Mouse (Mus musculus) thymus, adult 2 months (tissue): ENCODE data around the gene Fam92b. TPM values are rescaled to one million over a fixed set of nuclear protein-coding genes. Genes with fewer than 3 reads are reported as not detected.

Experiments
- DNase-seq: peaks from one replicate; pipeline ENCODE4 v3.0.0; 2021
- H3K27ac ChIP-seq: fragments of 200-500 bp; 2 replicates; pipeline ENCODE4 v1.5.1; 2012; ENCODE audit warnings: low read length, control low read depth; ENCODE audit not compliant: control insufficient read depth, insufficient read depth
- H3K27me3 ChIP-seq: fragments of 200-500 bp; 2 replicates; pipeline ENCODE4 v1.6.1; 2012; ENCODE audit warnings: mild to moderate bottlenecking, low read length, moderate library complexity, mixed read lengths; ENCODE audit not compliant: control insufficient read depth, insufficient read depth
- H3K36me3 ChIP-seq: fragments of 200-500 bp; 2 replicates; pipeline ENCODE4 v1.6.1; 2012; ENCODE audit warnings: mild to moderate bottlenecking, low read length, moderate library complexity; ENCODE audit not compliant: control insufficient read depth, insufficient read depth
- H3K4me1 ChIP-seq: fragments of 200-500 bp; replicated peaks from 2 replicates; pipeline ENCODE4 v1.6.1; 2012; ENCODE audit warnings: low read length; ENCODE audit not compliant: control insufficient read depth, insufficient read depth
- H3K4me3 ChIP-seq: fragments of 200-500 bp; 2 replicates; pipeline ENCODE4 v1.5.1; 2012; ENCODE audit warnings: mild to moderate bottlenecking, low read length, control low read depth, moderate library complexity; ENCODE audit not compliant: control insufficient read depth, insufficient read depth
- CTCF ChIP-seq: fragments of 200-500 bp; IDR thresholded peaks from 2 replicates; pipeline ENCODE4 v1.5.1; 2012; ENCODE audit warnings: mild to moderate bottlenecking, control low read depth, low read length, moderate library complexity, borderline replicate concordance; ENCODE audit not compliant: control insufficient read depth, poor library complexity, insufficient read depth; ENCODE audit errors: extremely low read depth
- POLR2A ChIP-seq: fragments of 200-500 bp; IDR thresholded peaks from 2 replicates; pipeline ENCODE4 v1.6.1; 2012; ENCODE audit warnings: mild to moderate bottlenecking, low read length, control low read depth, moderate library complexity; ENCODE audit not compliant: control insufficient read depth, poor library complexity, insufficient read depth; ENCODE audit errors: extremely low read depth
- WGBS: fragments of 180-500 bp; shearing (Covaris S2); methylation state at CpG from one replicate; pipeline ENCODE4 v1.1.7; 2018; 5-methylcytosine and 5-hydroxymethylcytosine counted together
- polyA plus RNA-seq: library from polyadenylated mRNA; depleted of rRNA; stranded (reverse); fragments of >200 nt; gene quantifications from 2 replicates; pipeline ENCODE4 v1.2.3, GENCODE M21; 2012

Fam92b gene
- polyA plus RNA-seq, 1 experiment, result 0.39 TPM

DNA sequence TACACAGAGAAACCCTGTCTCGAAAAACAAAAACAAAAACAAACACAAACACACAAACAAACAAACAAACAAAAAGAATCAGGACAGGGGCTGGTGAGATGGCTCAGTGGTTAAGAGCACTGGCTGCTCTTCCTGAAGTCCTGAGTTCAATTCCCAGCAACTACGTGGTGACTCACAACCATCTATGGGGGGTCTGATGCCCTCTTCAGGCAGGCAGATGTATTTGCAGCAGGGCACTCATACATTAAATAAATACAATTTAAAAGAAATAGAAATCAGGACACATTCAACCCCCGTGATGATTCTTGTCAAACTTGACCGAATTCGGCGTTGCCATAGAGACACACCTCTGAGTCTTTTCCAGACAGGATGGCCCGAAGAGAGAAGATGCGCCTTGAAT, 30.1 kb upstream of the Fam92b start:
- 91% methylated on average over 8 of the region's 8 CpGs for WGBS
- no peaks in the 10 kb centered on the region for H3K36me3 ChIP-seq
- DNase-seq, result no peak
- H3K4me1 ChIP-seq, result peaks cover 7% of the 10 kb centered on the region
- no peak overlapping the region for H3K27ac ChIP-seq
- H3K4me3 ChIP-seq, result no peak overlapping the region
- no peaks in the 10 kb centered on the region for H3K27me3 ChIP-seq
- TF ChIP-seq POLR2A (no peak), CTCF (no peak)

DNA sequence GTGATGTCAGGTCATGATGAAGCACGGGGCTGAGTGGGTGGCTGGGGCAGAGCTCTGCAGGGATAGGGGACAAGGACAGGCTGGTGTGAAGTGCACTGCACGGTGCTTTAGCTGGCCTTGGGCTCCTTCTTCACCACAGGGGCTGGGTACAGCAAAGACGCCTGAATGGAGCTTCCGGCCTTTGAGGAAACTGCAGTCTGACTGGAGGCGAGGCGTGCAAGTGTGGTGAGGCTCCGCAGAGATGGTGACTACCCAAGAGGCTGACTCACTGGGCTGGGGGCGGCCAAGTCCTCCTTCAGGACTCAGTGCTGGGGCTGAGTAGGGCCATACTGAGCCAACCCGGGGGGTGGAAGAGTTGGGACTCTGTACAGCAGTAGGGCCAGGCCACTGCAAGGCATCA, 28.6 kb upstream of the Fam92b start:
- TF ChIP-seq POLR2A (no peak), CTCF (no peak)
- peaks cover 13% of the 10 kb centered on the region for H3K4me1 ChIP-seq
- no peaks in the 10 kb centered on the region for H3K36me3 ChIP-seq
- WGBS, result 61% methylated on average over 9 of the region's 9 CpGs
- DNase-seq, result no peak
- H3K27ac ChIP-seq, result no peak overlapping the region
- no peaks in the 10 kb centered on the region for H3K27me3 ChIP-seq
- H3K4me3 ChIP-seq, result no peak overlapping the region

DNA sequence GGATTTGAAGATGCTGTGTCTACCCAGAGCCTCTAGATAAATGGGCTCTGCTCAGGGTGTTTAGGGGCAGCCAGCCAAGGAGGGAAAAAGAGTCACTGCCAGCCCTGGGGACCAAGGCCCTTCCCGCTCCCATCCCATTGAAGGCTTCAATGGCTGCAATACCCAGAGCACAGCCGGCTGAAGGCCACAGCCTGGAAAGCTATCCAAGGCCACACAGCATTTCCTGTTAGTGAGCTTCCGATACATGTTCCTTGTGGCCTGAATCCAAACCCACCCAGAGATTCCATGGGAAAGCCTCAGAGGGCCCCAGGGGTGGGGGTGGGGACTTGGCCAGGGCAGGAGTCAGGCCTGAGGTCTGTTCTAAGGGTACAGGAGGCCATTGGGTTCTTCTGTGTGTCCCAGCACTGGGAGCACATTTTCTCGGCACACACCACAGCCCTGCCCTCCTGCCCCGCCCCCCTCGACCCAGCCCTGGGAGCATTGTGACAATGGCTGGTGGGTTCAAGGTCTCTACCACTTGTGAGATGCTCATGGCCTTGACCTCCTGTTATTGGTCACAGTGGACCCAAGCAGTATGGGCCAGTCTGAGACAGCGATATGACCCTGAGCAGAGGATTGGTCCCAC, 27.6 kb upstream of the Fam92b start:
- Histone ChIP-seq H3K4me3 (no peak overlapping the region), H3K4me1 (peaks cover 13% of the 10 kb centered on the region), H3K36me3 (no peaks in the 10 kb centered on the region), H3K27me3 (no peaks in the 10 kb centered on the region), H3K27ac (no peak overlapping the region)
- WGBS, result 92% methylated on average over 7 of the region's 7 CpGs
- no peak for DNase-seq
- no peak for TF ChIP-seq CTCF
- no peak for TF ChIP-seq POLR2A

DNA sequence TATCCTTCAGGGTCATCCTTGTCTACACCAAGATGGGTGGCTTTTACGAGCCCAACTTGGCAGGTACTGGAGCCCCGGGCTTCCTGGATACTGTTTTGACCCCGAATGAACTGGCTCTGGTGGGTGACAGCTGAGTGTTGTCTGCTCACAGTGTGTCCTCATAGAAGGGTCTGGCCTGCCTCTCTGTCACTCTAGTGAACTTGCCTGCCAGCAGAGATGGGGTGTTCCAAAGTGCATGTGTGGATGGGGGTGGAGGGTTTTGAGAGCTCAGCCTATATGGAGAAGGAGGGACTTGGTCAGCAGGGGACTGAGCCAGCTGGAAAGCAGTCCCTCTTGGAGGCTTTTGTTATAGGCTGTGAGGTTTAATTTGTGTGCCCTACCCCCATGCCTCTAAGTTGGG, 25.3 kb upstream of the Fam92b start:
- 81% methylated on average over 3 of the region's 3 CpGs for WGBS
- DNase-seq, result no peak
- no peak for TF ChIP-seq CTCF
- no peak for TF ChIP-seq POLR2A
- Histone ChIP-seq H3K4me3 (no peak overlapping the region), H3K27ac (no peak overlapping the region), H3K27me3 (no peaks in the 10 kb centered on the region), H3K36me3 (no peaks in the 10 kb centered on the region), H3K4me1 (peaks cover 13% of the 10 kb centered on the region)

DNA sequence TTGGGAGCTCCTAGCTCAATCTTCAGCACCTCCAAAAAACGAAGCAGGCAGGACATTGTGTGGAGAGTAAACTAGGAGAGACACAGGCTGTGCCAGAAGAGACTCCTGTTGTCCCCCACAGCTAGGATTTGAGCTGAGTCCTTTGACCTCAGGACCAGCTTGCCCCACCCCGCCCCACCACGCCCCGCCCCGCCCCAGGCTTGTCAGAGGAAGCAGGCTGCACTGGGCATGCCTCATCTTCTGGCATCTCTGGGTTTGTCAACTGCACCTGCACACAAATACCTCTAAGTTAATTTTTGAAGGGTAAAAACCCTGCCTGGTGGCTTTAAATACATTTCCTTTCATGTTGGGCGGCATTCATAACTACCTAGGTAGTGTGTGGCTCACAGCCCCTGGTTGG, 24.1 kb upstream of the Fam92b start:
- peak; percentile 18 for DNase-seq
- Histone ChIP-seq H3K27ac (no peak overlapping the region), H3K27me3 (no peaks in the 10 kb centered on the region), H3K36me3 (no peaks in the 10 kb centered on the region), H3K4me1 (peaks cover 13% of the 10 kb centered on the region), H3K4me3 (no peak overlapping the region)
- no peak for TF ChIP-seq CTCF
- no peak for TF ChIP-seq POLR2A
- WGBS, result 56% methylated on average over 6 of the region's 6 CpGs

DNA sequence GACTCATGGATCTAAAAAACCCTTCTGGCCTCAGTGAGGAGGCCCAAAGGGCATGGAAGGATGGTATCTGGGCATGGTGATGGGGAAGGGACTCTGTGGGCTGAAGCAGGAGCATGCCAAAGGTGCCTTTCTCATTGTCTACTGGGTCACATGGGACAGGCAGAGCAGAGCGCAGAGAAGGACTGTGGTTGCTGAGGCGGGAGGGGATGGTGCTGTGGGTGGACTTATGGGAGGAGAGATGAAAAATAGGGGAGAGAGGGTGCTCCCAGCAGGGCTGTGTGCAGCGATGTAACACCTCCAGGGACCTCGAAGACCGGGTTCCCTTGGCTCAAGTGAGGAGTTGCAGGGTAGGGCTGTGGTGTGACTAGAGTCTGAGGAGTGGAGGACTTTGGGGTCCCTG, 14.9 kb upstream of the Fam92b start:
- Histone ChIP-seq H3K36me3 (no peaks in the 10 kb centered on the region), H3K4me1 (no peaks in the 10 kb centered on the region), H3K27me3 (no peaks in the 10 kb centered on the region), H3K4me3 (no peak overlapping the region), H3K27ac (no peak overlapping the region)
- no peak for DNase-seq
- WGBS, result 99% methylated on average over 5 of the region's 5 CpGs
- TF ChIP-seq CTCF (no peak), POLR2A (no peak)

DNA sequence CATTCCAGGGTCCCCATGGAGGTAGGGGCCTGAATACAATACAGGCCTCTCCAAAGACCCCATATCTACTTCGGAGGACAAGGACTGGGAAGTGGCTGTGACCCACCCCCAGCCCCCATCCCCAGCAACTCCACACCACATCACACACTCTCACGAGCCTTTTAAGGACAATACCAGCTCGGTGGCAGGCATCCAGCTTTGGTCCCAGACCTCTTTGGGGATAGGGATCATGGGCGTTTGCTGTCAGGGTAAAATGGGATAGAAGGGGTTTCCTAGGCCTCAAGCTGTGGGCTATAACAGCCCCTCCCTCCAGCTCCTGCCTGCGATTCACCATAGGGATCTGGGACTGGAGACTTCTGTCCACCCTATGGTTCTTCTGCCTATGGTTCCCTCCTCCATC, 14.4 kb upstream of the Fam92b start:
- Histone ChIP-seq H3K4me3 (no peak overlapping the region), H3K4me1 (no peaks in the 10 kb centered on the region), H3K36me3 (no peaks in the 10 kb centered on the region), H3K27me3 (no peaks in the 10 kb centered on the region), H3K27ac (no peak overlapping the region)
- no peak for DNase-seq
- no peak for TF ChIP-seq POLR2A
- no peak for TF ChIP-seq CTCF
- 88% methylated on average over 5 of the region's 5 CpGs for WGBS
